In the genomic region with DNA sequence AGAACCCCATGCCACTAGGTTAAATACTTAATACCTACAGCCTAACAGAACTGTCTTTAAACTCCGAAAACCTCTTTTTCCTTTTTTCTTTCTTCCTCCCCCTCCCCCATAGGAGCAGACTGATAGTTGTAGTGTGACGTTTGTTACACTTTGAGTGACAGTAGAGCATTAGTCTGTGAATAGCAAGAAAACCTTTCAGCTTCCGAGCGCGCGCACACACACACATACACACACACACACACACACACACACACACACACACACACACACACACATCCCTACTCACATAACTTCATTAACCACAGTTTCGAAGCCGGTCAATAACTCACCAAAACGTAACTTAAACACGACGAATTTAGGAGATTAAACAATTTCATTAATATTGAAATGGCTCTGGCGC, we compare ENCODE assay signal across 13 mouse cellular contexts. TPM values are rescaled to one million over a fixed set of nuclear protein-coding genes. Genes with fewer than 3 reads are reported as not detected.
DNase-seq lines count a peak whose midpoint lies in the region; ATAC-seq and TF ChIP-seq lines count a peak whose summit lies in the region.
"Had no signal": no experiment of that assay in that cellular context is flagged by ENCODE, and none has a peak within 500 bp of the region (broad histone marks: within the 10 kb centered on the region; RNA-seq: fewer than 3 reads in every experiment).

No protein-coding gene starts in this region.

- H3K4me2 ChIP-seq in hindbrain, embryonic 15.5 days, result peak overlapping the region; percentile 40
- H3K4me2 ChIP-seq in midbrain, postnatal 0 days (ENCODE audit: low read depth, low read length, poor library complexity, severe bottlenecking), result peak overlapping the region; percentile 46; the same call in 1 of the 2 replicates
- H3K4me2 ChIP-seq: heart, embryonic 13.5 days had no signal

- no peaks in the 10 kb centered on the region for H3K9me3 ChIP-seq in hindbrain, embryonic 15.5 days
- H3K9me3 ChIP-seq in midbrain, postnatal 0 days (ENCODE audit: low read length), result no peaks in the 10 kb centered on the region
- H3K9me3 ChIP-seq: heart, embryonic 13.5 days had no signal

- peak; percentile 54 for DNase-seq in brain, embryonic 14.5 days (ENCODE audit: low read depth)
- DNase-seq in embryo, embryonic 10.5 days (ENCODE audit: low spot score), result peak; percentile 73
- DNase-seq in midbrain, postnatal 0 days (ENCODE audit: low spot score), result no peak
- no peak for DNase-seq in B cell, adult 2 months
- DNase-seq in urinary bladder, adult 18-20 months (ENCODE audit: low spot score in 2 of 2), result no peak
- no peak for DNase-seq in layer of hippocampus, adult 2 months (ENCODE audit: low spot score in 2 of 2)
- DNase-seq: adrenal gland, postnatal 14 days; gastrocnemius, postnatal 10 days; lung, adult 2 months had no signal

- 0 out of 2 replicates have a peak overlapping the region, but pooled peaks have one; percentile 43 for H3K27ac ChIP-seq in hindbrain, embryonic 15.5 days (replicated peaks)
- H3K27ac ChIP-seq in midbrain, postnatal 0 days (ENCODE audit: low read depth, low read length), result no peak overlapping the region; the same call in 1 of the 2 replicates
- no peak overlapping the region for H3K27ac ChIP-seq in layer of hippocampus, adult 2 months
- H3K27ac ChIP-seq: heart, embryonic 13.5 days had no signal

- peak overlapping the region; percentile 34 for H3K4me3 ChIP-seq in hindbrain, embryonic 15.5 days
- H3K4me3 ChIP-seq in midbrain, postnatal 0 days (ENCODE audit: low read depth, low read length), result no peak overlapping the region; the same call in 1 of the 2 replicates
- H3K4me3 ChIP-seq in layer of hippocampus, adult 2 months, result no peak overlapping the region

- TF ChIP-seq CTCF in brain, embryonic 14.5 days (IDR thresholded peaks at IDR 0.05; ENCODE audit: borderline replicate concordance, extremely low read depth, insufficient read depth, insufficient read length), result no peak
- TF ChIP-seq CTCF in midbrain, postnatal 0 days (IDR thresholded peaks at IDR 0.05), result no peak
- no peak for TF ChIP-seq CTCF in layer of hippocampus, adult 2 months (conservative IDR thresholded peaks at IDR 0.05)

- no peak for TF ChIP-seq POLR2A in brain, embryonic 14.5 days (IDR thresholded peaks at IDR 0.05; ENCODE audit: borderline replicate concordance, extremely low read depth, insufficient read depth, insufficient read length, poor library complexity, severe bottlenecking)

- no peak overlapping the region for H3K9ac ChIP-seq in hindbrain, embryonic 15.5 days
- no peak overlapping the region for H3K9ac ChIP-seq in midbrain, postnatal 0 days (replicated peaks; ENCODE audit: low read length, poor library complexity, severe bottlenecking)
- H3K9ac ChIP-seq: heart, embryonic 13.5 days had no signal

- H3K36me3 ChIP-seq in hindbrain, embryonic 15.5 days, result no peaks in the 10 kb centered on the region
- no peaks in the 10 kb centered on the region for H3K36me3 ChIP-seq in midbrain, postnatal 0 days (ENCODE audit: insufficient read depth, low read length)
- H3K36me3 ChIP-seq: heart, embryonic 13.5 days had no signal

- ATAC-seq in hindbrain, embryonic 15.5 days (ENCODE audit: low FRiP score, low read depth), result no peak
- ATAC-seq in midbrain, postnatal 0 days (ENCODE audit: low FRiP score), result no peak

- peaks cover 18% of the 10 kb centered on the region for H3K4me1 ChIP-seq in hindbrain, embryonic 15.5 days (replicated peaks)
- no peaks in the 10 kb centered on the region for H3K4me1 ChIP-seq in midbrain, postnatal 0 days (ENCODE audit: insufficient read depth, low read length)

- WGBS in hindbrain, embryonic 15.5 days, result 1% methylated on average over 12 of the region's 12 CpGs
- WGBS in midbrain, postnatal 0 days, result 2% methylated on average over 12 of the region's 12 CpGs

- peaks cover 54% of the 10 kb centered on the region for H3K27me3 ChIP-seq in hindbrain, embryonic 15.5 days
- peaks cover 59% of the 10 kb centered on the region for H3K27me3 ChIP-seq in midbrain, postnatal 0 days (ENCODE audit: insufficient read depth, low read length)

RNA-seq across cellular contexts. Expression of a gene that starts 1.5 kb away (rescaled TPM):
- 10.1 and 14.1 TPM in 2 replicates for polyA plus RNA-seq in brain, embryonic 14.5 days (2012; rRNA removed)
- polyA plus RNA-seq in hindbrain, embryonic 15.5 days (2015; fragmentation: Nextera tagmentation; extraction: Ambion mirVana), result 6.9 and 7.9 TPM in 2 replicates
- total RNA-seq in midbrain, postnatal 0 days (2014; rRNA removed), result 18.0 and 18.1 TPM in 2 replicates
- polyA plus RNA-seq in midbrain, postnatal 0 days (2015; fragmentation: Nextera tagmentation; extraction: Ambion mirVana), result 16.5 and 18.5 TPM in 2 replicates
- not detected for total RNA-seq in layer of hippocampus, adult 2 months (2021)
- total RNA-seq: adrenal gland, postnatal 14 days; gastrocnemius, postnatal 10 days had no signal
- polyA plus RNA-seq: cortical plate, adult 2 months; heart, embryonic 13.5 days; intestine, embryonic 14.5 days; lung, adult 2 months had no signal

Comparison
In these comparisons a context has a peak if more than half of its experiments do, and no peak if none do; other contexts are left out.
1. DNase-seq: peak in brain, embryonic 14.5 days (single experiment) and embryo, embryonic 10.5 days (single experiment); none in midbrain, postnatal 0 days (single experiment), B cell, adult 2 months (0 of 2), urinary bladder, adult 18-20 months (0 of 2) and layer of hippocampus, adult 2 months (0 of 2).